Mouse (Mus musculus): ENCODE measurements at regions not wholly inside any gene's neighbourhood (a gene's known extent, or its start where the extent isn't known, plus 50 kb on each side); places are given as distances from the start of the nearest gene placed in this dataset.
A peak's percentile ranks its signal among the peaks of the same experiment; 100 is the strongest.

DNA sequence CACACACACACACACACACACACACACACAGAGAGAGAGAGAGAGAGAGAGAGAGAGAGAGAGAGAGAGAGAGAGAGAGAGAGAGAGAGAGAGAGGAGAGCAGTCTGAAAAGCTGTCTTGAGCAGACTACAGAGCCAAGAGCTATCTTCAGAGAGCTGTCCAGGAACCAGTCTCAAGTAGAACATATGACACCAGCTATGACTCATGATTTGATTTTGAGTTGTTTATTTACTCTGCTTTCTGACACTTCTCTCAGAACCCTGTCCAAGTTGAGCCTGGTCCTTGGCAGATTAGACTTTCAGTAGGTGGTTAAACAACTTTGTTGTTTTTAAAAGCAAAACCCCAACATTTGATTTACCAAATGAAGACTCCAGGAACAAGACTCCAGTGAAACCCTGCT is 420.8 kb upstream of the Lcorl start:
- DNase-seq (ENCODE audit: low spot score in 2 of 2), result no peak

DNA sequence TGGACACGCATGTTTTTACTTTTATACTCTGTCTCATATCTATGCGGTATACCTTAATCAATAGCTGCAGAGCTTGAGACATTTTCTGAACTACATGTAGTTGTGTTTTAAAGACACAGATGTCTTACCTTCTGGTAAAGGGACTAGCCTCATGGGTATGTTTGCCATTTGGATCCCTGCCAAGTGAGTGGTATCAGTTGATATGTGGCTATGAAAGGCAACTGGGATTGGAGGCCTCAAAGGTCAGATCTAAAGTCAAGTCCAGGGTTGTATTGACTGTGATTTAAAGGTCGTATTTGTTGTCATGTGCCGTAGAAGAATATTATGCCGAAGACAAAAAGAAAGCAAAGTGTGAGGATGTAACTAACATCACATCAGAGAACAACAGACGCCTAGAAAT is 399.3 kb upstream of the Lcorl start:
- DNase-seq (ENCODE audit: low spot score in 2 of 2), result no peak

DNA sequence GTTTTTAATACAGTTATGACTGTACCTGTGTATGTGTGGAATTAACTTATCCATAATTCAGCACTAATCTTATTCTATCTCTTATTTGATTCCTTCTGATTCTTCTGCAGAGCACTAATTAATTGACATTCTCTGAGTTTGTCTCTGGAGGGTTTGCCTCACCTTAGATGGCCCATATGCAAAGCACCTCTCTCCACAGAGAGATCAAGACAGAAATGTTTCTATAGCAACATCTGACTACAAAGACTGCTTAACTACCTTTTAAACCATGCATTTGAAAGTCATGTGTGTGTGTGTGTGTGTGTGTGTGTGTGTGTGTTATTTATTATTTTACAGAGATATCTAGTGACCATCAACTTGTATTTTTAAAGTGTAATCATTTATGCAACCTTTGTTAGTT is 396.5 kb upstream of the Lcorl start:
- no peak for DNase-seq (ENCODE audit: low spot score in 2 of 2)

DNA sequence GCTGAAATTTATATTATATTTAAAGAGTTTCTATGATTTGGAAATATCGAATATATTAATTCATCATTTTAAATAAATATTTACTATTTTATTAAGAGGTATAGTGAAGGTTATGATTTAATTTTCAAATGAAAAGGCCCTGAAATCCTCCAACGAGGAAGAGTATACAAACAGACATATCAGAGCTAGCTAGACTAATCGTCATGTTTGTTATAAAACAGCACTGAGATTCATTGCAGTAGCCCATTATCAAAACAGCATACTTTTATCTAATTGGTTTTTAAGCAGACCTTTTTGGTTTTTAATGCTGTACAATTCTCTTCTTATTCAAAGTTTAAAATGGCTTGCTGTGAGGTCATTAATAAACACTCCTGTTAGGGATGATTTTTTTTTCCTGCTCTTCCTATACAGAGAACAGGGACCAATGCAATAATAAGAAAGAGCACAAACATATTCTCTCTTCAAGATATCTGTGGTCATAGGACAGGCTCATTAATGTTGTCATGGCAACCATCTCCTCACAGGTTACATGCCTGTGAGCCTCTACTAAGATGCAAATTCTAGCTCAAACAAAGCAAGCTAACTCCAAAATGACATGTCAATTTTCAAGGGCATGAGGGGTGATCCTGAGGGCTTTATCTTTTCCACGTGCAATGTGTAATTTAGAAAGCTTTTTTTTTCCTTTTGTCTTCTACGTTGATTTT is 378.1 kb upstream of the Lcorl start:
- DNase-seq (ENCODE audit: low spot score in 2 of 2), result no peak

DNA sequence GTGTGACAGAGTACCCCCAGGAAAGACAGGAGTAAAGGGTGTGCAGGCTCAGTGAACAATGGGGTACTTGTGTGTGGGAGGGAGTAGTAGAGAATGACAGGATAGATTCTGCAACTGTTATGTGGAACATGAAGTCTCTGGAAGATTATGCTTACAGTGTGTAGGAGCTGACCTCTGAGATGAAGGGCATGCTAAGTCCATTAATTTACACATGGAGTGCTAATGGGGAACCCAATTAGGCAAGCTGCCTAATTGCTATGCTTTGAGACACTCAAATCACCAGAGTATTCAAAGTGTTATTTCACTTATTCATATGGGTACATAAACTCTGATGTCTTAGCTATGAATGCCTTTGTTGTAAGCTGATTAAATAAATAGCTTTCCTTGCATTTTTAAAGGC is 375.4 kb upstream of the Lcorl start:
- DNase-seq (ENCODE audit: low spot score in 2 of 2), result no peak

DNA sequence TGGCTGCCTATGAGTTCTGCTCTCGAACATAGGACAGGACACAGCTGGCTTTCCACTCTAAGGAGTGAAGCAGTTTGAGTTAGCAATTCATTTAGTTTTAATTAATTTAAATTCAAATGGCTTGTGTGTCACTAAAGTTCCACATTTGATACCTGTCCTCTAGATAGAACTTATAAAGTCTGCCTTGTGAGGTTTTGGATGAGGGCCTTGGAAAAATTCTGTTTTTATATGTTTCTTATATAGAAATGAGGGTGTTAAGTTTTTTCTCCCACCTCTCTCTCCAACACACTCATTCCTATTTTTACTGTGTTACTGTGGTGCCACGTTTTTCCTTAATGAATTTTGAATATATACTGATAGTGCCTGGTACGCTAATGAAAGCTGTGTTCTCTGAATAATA is 371.3 kb upstream of the Lcorl start:
- no peak for DNase-seq (ENCODE audit: low spot score in 2 of 2)

DNA sequence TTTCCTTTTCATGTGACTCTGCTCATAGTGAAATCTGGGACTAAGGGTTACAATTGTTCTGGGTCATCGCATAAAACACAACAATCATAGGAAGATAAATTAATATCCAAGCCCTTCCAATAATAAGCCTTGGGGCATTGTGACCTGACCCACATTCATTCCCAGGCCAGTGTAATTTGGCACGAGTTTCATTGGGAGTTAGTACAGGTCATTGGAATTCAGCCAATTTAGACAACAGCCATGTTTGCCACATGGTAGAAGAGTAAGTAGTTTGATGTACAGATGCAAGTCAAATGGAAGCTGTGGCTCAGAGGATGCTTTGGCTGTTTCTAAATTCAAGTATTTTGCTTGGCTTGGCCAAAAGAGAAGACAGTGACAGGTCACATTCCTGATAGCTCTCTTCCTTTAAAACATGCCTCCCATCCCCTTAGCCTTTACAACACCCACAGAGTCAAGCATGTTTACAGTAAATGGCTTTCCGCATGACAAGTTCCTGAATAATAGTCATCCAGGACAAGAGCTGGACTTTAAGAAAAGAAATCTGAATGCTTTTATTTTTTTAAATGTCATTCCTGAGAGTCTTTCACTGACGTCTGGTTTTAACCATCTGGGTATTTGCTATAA is 355.5 kb upstream of the Lcorl start:
- no peak for DNase-seq (ENCODE audit: low spot score in 2 of 2)

DNA sequence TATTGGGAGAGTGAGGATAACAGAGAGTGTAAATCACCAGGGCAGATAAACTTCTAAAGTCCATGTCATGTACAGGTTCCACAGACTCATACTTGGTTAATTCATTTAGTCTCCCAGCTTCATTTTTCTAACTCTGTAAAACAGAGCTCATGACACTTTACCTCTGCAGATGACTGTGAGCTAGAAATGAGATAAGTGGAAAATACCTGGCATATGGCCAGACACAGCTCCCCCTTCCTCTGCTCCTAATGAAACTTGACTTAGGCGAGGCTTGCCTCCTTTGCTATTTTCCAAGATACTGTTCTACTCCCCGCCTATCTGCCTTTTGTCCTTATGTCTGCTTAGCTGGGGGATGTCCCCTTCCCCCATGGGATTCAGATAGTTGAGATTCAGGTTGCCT is 351.7 kb upstream of the Lcorl start:
- no peak for DNase-seq (ENCODE audit: low spot score in 2 of 2)

DNA sequence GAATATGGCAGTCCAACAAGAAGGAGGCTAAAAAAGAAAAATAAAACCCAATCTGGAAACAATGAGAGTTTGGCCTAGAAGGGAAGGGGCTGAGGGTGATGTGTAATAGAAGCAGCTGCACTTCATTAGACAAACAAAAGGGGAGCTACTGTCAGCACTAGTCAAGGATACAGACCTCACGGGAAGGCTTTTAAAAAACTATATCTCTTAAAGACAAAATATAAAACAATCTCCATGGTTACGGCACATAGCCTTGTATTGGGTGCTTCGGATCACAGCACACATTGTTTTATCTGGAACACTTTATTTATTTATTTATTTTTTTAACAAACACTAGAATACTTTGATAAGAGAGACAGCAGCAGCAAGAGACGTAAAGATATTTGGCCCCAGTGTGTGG is 346.3 kb upstream of the Lcorl start:
- no peak for DNase-seq (ENCODE audit: low spot score in 2 of 2)

DNA sequence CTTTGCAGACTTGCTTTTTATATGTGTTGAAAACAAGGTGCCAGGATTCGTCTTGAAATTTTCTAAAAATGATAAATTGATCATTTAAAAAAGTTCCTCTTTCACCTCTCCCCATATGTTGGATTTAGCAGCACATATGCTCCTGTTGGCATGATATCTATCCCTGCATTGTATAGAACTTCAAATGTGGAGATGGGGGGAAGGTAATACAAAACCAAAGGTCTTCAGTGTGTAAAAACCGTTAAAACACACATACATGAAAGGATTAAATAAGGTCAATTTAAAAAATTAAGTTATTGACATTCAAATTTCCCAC is 345.0 kb upstream of the Lcorl start:
- no peak for DNase-seq (ENCODE audit: low spot score in 2 of 2)

DNA sequence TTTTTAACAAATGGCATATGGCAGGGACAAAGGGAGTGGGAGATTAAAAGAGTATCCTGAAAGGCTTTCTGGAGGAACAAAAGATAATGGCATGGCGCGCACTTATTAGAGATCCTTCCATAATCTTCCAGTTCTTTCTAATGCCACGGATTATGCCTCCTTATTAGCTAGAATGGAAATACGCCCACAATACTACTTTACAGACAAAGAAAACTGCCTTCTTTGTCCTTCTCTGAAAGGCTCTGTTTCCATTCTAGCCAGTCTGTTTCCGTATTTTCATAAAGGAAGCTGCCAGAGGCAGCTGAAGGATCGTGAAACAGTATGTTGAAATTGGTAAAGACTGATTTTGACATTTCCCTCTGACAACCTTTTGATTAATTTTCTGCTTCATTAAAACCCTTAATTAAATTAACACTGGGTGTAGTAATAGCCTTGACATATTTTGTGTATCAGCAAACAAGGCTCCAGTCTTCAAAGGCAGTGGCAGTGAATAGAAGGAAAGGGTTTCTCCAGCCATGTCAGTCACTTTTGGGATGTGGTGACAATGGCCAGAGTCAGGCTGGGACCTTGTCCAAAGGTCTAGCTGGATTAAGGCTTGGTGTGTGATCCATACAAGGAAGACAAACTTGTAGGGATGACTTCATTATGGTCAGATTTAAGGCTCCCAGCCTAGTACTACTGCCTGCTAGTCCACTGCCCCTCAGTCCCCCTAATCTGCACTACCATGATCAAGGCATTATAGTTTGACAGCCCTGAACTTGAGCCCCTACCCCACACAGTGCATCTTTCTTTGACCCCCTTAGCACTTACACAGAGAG is 344.4 kb upstream of the Lcorl start:
- no peak for DNase-seq (ENCODE audit: low spot score in 2 of 2)

DNA sequence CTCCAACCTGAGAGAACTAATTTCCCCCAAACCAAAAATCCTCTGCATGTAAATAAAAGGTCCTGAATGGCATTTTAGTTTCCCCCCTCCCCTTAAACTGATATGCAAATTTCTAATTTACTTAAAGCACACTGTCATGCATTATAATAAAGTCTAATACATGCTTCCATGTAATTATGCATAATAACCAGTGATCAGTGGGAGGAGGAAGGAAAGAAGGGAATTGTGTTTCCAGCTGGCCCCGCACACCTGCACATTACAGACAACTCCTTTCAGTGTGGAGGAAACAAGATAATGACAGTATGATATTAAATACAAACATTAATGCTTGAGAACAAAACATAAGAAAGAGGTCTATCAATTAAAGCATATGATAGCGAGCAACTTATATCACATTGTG is 329.5 kb upstream of the Lcorl start:
- no peak for DNase-seq (ENCODE audit: low spot score in 2 of 2)

DNA sequence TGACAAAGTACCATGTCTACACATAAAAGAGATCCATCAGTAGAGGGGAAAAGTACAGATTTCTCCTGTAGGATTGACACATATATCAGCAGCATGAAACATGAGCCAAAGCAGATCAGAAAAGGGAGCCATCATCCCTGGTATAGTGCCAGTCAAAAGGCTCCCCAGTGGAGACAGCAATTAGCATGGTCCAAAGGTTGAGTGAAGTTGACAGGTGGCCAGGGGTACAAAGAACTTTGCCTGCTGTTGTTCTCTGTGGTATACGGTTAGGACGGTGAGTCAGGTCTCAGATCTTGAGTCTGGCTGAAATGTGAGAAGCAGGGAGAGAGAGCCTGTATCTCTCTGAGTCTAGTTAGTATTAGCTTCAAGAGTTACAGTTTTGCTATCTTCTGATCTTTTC is 324.7 kb upstream of the Lcorl start:
- no peak for DNase-seq (ENCODE audit: low spot score in 2 of 2)

DNA sequence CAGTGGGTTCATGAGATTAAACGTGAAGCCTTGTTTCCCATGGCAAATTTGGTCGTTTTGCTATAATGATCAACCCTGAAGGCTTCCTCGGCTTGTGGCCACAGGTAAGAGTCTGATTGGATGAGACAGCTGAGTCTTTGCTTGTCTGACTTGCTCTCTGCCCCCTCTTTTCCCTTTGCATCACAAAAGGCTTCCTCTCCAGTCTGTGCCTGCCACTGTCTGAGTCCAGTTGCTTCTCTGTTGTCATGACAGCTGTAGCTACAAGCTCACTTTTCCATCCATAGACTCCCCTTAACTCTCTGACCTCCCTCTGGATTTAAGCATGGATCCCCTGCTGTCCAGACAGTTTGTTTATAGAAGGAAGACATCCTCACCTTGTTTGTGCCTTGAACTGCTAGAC is 314.9 kb upstream of the Lcorl start:
- no peak for DNase-seq (ENCODE audit: low spot score in 2 of 2)

DNA sequence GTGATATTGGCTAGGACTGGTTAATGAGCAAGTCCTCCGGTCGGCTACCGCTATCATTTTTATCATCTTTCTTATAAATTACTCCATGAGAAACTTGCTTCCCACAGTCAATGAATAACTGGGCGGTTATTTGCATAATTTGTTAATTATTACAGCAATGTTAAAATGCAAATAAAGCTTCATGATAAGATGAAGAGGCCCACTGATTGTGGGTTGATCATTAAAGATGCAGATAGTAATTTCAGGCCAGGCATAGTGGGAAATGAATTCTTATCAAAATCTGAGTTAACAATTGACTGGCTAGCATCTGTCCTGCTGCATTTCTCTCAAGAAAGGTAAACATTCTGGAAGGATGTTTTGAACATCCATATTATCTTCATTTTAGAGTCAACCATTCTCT is 303.4 kb upstream of the Lcorl start:
- no peak for DNase-seq (ENCODE audit: low spot score in 2 of 2)

DNA sequence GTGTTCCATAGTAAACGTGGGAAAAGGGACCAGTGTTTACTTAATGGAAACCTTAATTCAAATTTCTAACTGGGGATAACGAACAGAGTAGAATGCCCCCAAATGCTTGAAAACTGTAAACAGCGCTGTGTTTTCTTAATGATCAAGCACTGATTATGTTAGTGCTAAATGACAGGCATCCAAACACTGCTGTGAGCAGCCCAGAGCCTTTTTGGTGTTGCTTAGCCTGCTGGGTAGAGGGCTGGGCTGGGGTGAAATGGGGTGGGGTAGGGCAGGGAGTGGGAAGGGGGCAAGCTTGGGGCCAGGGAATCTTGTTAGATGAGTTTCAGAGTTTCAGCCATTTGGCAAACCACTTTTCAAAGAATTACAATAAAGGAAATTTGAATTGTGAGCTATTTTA is 294.6 kb upstream of the Lcorl start:
- no peak for DNase-seq (ENCODE audit: low spot score in 2 of 2)

DNA sequence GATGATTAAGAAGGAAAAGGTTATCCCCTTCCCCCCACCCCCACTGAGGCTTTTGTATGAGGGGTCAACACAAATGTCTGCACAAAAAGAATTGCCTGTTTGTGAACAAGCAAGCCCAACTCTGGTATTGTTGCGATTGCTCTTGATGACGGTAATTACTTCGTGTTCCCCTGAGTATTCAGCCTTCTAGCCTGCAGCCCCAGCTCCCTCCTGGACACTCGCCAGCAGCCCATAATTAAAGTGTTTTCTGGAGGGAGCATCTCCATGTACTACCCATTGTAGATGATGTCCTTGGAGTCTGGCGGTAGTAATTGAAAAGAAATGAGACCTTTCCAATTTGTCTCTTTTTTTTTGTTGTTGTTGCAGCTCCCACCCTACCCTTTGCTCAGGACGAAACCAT is 293.4 kb upstream of the Lcorl start:
- peak in 1 of 2 experiments; percentile 9 for DNase-seq (ENCODE audit: low spot score in 2 of 2)

DNA sequence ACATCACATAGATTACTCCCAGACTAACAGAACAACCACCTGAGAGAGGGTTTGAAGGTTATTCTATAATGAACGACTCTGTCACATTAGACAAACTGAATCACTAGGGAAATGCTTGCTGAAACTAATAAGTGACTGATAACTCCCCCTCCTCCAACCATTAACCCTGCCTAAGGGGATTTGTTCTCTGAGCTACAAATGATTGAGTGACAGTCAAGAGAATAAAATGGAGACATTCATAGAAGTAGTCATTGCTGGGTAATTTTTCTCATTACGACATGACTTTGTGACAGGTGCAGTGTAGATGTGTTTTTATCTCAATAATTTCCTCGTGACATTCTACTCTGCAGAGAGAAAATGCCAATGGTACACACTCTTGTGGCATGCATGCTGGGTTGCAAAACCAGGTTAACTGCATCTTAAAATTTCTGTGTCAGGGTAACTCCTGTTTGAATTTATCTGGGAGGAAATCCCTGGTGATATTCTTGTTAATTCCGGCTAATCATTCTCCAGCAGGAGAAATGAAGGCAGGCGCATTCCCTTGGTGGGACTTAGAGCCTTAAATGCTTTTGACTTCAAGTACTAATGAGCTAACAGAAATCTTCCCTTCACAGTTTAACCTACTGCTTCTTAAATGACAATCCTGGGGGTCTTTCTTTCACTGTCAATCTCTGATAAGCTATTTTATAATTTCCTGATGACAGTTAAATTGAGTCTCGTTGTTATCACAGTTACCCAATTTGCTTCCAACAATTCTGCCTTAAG is 292.6 kb upstream of the Lcorl start:
- no peak for DNase-seq (ENCODE audit: low spot score in 2 of 2)

DNA sequence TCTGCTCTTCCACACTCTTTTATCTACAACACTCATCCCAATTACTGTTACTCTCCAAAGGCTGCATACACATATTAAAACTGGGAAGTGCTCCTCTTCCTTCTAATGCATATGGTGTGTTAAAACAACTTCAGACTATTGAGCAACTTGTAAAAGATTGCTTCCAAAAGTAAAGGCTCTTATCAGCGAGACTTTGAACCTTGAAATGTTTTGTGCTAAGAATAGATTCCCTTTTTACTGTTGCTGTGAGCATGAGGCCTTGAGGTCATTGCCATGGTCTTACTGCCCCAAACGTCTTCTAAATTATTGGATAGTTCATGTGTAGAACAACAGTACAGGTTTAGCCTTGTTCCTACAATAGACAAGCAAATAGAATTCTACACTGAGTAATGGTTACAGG is 281.6 kb upstream of the Lcorl start:
- DNase-seq (ENCODE audit: low spot score in 2 of 2), result no peak

DNA sequence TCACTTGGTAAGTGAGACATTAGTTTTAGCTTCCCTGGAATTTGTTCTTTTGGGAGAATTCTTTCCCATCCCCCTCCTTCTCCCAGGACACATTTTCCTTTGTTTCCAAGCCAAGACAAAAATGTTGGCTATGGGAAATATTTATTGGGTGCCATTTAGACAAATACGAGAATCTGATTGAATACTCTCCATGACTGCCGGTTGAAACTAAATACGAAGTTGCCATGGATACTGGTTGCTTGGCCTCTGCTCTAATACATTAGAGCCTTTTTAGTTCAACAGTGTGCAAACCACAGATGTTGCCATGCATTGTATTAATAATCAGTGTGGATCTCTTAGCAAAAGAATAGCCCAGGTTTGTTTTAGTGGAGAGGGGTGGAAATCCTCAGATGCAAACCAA is 280.3 kb upstream of the Lcorl start:
- DNase-seq (ENCODE audit: low spot score in 2 of 2), result no peak

DNA sequence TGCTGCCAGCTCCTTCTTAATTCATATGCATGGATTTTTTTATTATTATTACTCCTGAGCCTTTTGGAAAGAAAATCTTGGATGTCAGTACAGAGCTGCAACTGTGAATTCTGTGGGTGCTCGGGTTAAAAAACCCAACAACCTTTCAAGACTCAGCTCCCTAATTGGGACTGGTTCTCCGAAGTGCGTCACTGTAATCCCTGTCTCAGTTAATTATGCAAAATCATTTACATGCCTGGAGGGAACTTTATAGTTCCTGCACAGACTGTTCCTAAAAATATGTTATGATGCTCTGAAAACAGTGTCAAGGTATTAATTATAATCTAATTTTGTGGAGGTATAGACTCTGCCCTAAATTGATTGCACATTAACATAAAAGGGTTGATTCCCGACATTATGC is 250.6 kb upstream of the Lcorl start:
- no peak for DNase-seq (ENCODE audit: low spot score in 2 of 2)

DNA sequence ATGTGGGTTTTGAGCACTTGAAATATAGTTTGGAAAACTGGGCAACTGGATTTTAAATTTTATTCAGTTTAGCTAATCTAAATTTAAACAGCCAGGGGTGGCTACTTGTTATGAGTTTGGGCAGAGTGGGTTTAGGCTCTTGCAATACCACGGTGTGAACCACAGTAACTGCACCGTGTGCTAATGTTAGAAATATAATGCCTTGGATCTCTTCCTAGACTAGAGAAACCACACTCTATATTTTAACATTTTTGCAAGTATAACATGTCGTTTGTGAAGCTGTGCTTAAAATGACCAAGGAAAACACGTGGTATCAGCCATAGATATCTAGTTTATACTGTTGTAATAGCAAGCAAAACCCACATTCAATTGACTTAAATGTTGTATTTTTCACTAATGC is 245.9 kb upstream of the Lcorl start:
- no peak for DNase-seq (ENCODE audit: low spot score in 2 of 2)

Data from gastrocnemius, postnatal 4 days (tissue).